Mouse (Mus musculus) embryonic fibroblast, embryonic 13.5 days (primary cell): ENCODE measurements around the gene Gfra1.

Experiments used
- CTCF ChIP-seq: IDR thresholded peaks from 2 replicates; pipeline ENCODE4 v1.5.1; 2011; ENCODE audit warnings: mild to moderate bottlenecking, control low read depth, low read length, moderate library complexity, borderline replicate concordance; ENCODE audit not compliant: insufficient read depth
- POLR2A ChIP-seq: IDR thresholded peaks from 2 replicates; pipeline ENCODE4 v1.6.1; 2011; ENCODE audit warnings: low read depth, mild to moderate bottlenecking, control low read depth, low read length, moderate library complexity

- TF ChIP-seq POLR2A: no peak
- TF ChIP-seq CTCF: no peak
Observed at GRCm38 (mm10) chr19:58349890-58350408, 105.8 kb downstream of the Gfra1 start.
